Mouse (Mus musculus) embryonic facial prominence, embryonic 14.5 days (tissue): Measurements from ENCODE around the gene Ubac2. TPM values are rescaled to one million over a fixed set of nuclear protein-coding genes. Genes with fewer than 3 reads are reported as not detected.

ENCODE experiments used
- ATAC-seq: fragments of 200-750 bp; cut with Nextera tagmentation; 2 replicates; pipeline ENCODE4 v1.8.0; 2017; ENCODE audit warnings: low read depth, moderate number of reproducible peaks, moderate TSS enrichment
- DNase-seq: peaks from one replicate; pipeline ENCODE4 v3.0.0-alpha.2; 2015; ENCODE audit warnings: low spot score
- H3K27ac ChIP-seq: fragments of 300-500 bp; sonication (generic); replicated peaks from 2 replicates; pipeline ENCODE4 v1.5.1; 2014; ENCODE audit warnings: low read depth, mild to moderate bottlenecking, low read length, moderate library complexity
- H3K27me3 ChIP-seq: fragments of 300-500 bp; sonication (generic); replicated peaks from 2 replicates; pipeline ENCODE4 v1.6.1; 2014; ENCODE audit warnings: low read length; ENCODE audit not compliant: control insufficient read depth, insufficient read depth
- H3K36me3 ChIP-seq: fragments of 300-500 bp; sonication (generic); 2 replicates; pipeline ENCODE4 v1.6.1; 2014; ENCODE audit warnings: low read length, mixed read lengths; ENCODE audit not compliant: control insufficient read depth, insufficient read depth
- H3K4me1 ChIP-seq: fragments of 300-500 bp; sonication (generic); 2 replicates; pipeline ENCODE4 v1.6.1; 2014; ENCODE audit warnings: antibody characterized with exemption, low read length; ENCODE audit not compliant: control insufficient read depth, insufficient read depth
- H3K4me2 ChIP-seq: fragments of 300-500 bp; sonication (generic); 2 replicates; pipeline ENCODE4 v1.6.1; 2014; ENCODE audit warnings: low read depth, mild to moderate bottlenecking, low read length, moderate library complexity, mixed read lengths
- H3K4me3 ChIP-seq: fragments of 300-500 bp; sonication (generic); 2 replicates; pipeline ENCODE4 v1.5.1; 2014; ENCODE audit warnings: low read depth, mild to moderate bottlenecking, low read length
- H3K9ac ChIP-seq: fragments of 300-500 bp; sonication (generic); 2 replicates; pipeline ENCODE4 v1.6.1; 2014; ENCODE audit warnings: low read depth, mild to moderate bottlenecking, low read length, moderate library complexity, mixed read lengths
- H3K9me3 ChIP-seq: fragments of 300-500 bp; sonication (generic); 2 replicates; pipeline ENCODE4 v1.6.1; 2016; ENCODE audit warnings: low read length; ENCODE audit not compliant: control insufficient read depth
- WGBS: fragments of 180-500 bp; shearing (Covaris S2); extraction: QIAGEN DNeasy Blood & Tissue Kit; methylation state at CpG from one replicate; pipeline ENCODE4 v1.1.7; 2014; 5-methylcytosine and 5-hydroxymethylcytosine counted together
- polyA plus RNA-seq: library from polyadenylated mRNA; unstranded; fragments of >200 nt; fragmentation: Nextera tagmentation; extraction: Ambion mirVana; gene quantifications from 2 replicates; pipeline ENCODE4 v1.2.1, GENCODE M21; 2014

The Ubac2 gene
- polyA plus RNA-seq, 1 experiment from 2014 or later, result 60.1 TPM

DNA sequence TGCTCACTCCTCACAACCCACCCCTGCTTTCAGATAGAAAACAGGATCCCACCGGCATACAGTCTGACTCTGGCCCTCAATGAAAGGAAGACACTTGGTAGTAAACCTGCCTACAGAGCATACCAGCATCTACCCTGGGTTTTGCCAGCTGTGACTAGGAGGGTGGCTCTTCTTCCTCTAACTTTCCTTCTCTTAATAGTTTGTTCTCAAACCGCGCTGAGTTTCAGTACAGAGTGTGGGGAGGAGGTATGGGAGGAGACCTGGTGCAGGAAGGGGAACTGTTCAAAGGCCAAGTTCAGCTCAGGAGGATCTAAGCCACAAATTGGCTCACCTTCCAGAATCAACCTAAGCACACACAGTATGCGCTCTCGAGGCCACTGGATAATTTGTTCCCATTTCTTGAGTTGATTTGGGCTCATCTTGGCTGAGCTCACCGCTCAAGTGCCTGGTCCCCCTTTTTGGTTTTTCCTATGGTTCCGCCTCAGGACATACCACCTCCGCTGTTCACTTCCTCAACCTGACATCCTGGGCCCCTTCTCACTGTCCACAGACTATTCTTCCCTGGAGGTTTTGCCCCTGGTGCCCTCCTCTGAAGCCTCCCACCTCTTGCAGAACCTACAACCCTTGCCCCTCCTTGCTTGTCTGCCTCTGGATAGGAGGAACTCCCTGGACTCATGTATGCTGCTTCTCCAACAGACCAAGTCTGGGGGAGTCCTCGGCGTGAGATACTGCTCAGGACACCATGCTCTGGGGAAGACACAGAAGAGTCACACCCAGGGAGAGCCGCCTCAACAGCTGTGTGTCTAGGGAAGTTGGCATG is 150.7 kb downstream of the Ubac2 start:
- Histone ChIP-seq H3K4me3 (no peak overlapping the region), H3K27ac (no peak overlapping the region), H3K4me2 (no peak overlapping the region), H3K9ac (no peak overlapping the region), H3K27me3 (no peaks in the 10 kb centered on the region), H3K9me3 (no peaks in the 10 kb centered on the region), H3K4me1 (no peaks in the 10 kb centered on the region), H3K36me3 (no peaks in the 10 kb centered on the region)
- 89% methylated on average over 11 of the region's 11 CpGs for WGBS
- no peak for DNase-seq
- peak; percentile 4; the same call in 1 of the 2 replicates for ATAC-seq

GRCm38 (mm10) chr14:122029851-122030250 is 151.4 kb downstream of the Ubac2 start:
- no peak for DNase-seq
- Histone ChIP-seq H3K36me3 (no peaks in the 10 kb centered on the region), H3K9ac (no peak overlapping the region), H3K27ac (no peak overlapping the region), H3K27me3 (no peaks in the 10 kb centered on the region), H3K4me2 (no peak overlapping the region), H3K4me1 (no peaks in the 10 kb centered on the region), H3K9me3 (no peaks in the 10 kb centered on the region), H3K4me3 (no peak overlapping the region)
- 93% methylated on average over 4 of the region's 4 CpGs for WGBS
- no peak for ATAC-seq

GRCm38 (mm10) chr14:122032045-122032444 is 153.6 kb downstream of the Ubac2 start:
- H3K4me2 ChIP-seq, result no peak overlapping the region
- H3K36me3 ChIP-seq, result no peaks in the 10 kb centered on the region
- no peaks in the 10 kb centered on the region for H3K9me3 ChIP-seq
- no peak for DNase-seq
- no peak overlapping the region for H3K9ac ChIP-seq
- ATAC-seq, result no peak
- 80% methylated on average over 2 of the region's 2 CpGs for WGBS
- no peaks in the 10 kb centered on the region for H3K27me3 ChIP-seq
- H3K4me1 ChIP-seq, result no peaks in the 10 kb centered on the region
- no peak overlapping the region for H3K27ac ChIP-seq
- no peak overlapping the region for H3K4me3 ChIP-seq

GRCm38 (mm10) chr14:122034451-122034850 is 156.0 kb downstream of the Ubac2 start, which contains the start of gene Timm8a2:
Gene Timm8a2 (plus strand): TSS chr14:122034674.
- DNase-seq (no peak), ATAC-seq (no peak)
- H3K36me3 ChIP-seq, result no peaks in the 10 kb centered on the region
- no peaks in the 10 kb centered on the region for H3K27me3 ChIP-seq
- no peak within 1 kb of the TSS for H3K4me3 ChIP-seq
- no peak within 1 kb of the TSS for H3K9ac ChIP-seq
- no peaks in the 10 kb centered on the region for H3K9me3 ChIP-seq
- no peak within 1 kb of the TSS for H3K4me2 ChIP-seq
- H3K4me1 ChIP-seq, result no peaks in the 10 kb centered on the region
- H3K27ac ChIP-seq, result no peak within 1 kb of the TSS
- WGBS, result 84% methylated on average over 11 of the region's 13 CpGs

DNA sequence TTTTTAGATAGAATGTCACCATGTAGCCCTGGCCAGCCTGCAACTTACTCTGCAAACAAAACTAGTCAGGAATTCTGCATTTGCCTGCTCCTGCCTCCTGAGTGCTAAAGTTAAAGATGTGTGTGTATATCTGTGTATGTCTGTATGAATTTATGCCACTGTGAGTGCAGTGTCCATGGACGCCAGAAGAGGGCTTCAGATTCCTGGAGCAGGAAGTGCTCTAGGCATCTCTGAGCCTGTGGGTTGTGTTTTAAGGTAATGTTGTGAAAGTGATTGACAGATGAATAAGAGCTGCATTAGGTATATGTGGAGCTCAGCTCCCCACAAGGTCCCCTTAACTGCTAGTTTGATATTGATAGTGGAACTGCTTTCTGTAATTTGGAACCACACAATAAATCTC is 156.8 kb downstream of the Ubac2 start:
- no peak overlapping the region for H3K4me3 ChIP-seq

DNA sequence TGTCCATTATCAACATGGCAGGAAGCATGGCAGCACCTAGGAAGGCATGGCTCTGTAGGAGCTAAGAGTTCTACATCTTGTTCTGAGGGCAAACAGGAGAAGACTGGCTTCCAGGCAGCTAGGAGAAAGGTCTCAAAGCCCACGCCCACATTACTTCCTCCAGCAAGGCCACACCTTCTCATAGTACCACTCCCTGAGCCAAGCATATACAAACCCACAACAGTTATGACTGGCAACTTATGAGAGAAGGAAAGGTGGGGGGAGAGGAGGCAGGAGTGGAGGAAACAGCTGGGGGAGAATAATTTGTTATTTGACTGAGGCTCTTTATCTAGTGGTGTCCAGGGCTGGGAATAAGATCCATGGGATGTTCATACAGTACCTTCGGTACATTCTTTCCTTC is 157.4 kb downstream of the Ubac2 start:
- no peak overlapping the region for H3K4me2 ChIP-seq
- 81% methylated on average over 2 of the region's 2 CpGs for WGBS
- H3K36me3 ChIP-seq, result no peaks in the 10 kb centered on the region
- no peaks in the 10 kb centered on the region for H3K9me3 ChIP-seq
- H3K4me3 ChIP-seq, result no peak overlapping the region
- no peak overlapping the region for H3K9ac ChIP-seq
- H3K4me1 ChIP-seq, result no peaks in the 10 kb centered on the region
- no peak overlapping the region for H3K27ac ChIP-seq
- H3K27me3 ChIP-seq, result no peaks in the 10 kb centered on the region
- DNase-seq (no peak), ATAC-seq (no peak)

More for the DNA sequence above, 156.8 kb downstream of the Ubac2 start:
- 94% methylated on average over 1 of the region's 1 CpGs for WGBS
- Histone ChIP-seq H3K4me1 (no peaks in the 10 kb centered on the region), H3K9ac (no peak overlapping the region), H3K27me3 (no peaks in the 10 kb centered on the region), H3K9me3 (no peaks in the 10 kb centered on the region), H3K36me3 (no peaks in the 10 kb centered on the region), H3K4me2 (no peak overlapping the region), H3K27ac (no peak overlapping the region)
- DNase-seq, result no peak
- ATAC-seq, result no peak

DNA sequence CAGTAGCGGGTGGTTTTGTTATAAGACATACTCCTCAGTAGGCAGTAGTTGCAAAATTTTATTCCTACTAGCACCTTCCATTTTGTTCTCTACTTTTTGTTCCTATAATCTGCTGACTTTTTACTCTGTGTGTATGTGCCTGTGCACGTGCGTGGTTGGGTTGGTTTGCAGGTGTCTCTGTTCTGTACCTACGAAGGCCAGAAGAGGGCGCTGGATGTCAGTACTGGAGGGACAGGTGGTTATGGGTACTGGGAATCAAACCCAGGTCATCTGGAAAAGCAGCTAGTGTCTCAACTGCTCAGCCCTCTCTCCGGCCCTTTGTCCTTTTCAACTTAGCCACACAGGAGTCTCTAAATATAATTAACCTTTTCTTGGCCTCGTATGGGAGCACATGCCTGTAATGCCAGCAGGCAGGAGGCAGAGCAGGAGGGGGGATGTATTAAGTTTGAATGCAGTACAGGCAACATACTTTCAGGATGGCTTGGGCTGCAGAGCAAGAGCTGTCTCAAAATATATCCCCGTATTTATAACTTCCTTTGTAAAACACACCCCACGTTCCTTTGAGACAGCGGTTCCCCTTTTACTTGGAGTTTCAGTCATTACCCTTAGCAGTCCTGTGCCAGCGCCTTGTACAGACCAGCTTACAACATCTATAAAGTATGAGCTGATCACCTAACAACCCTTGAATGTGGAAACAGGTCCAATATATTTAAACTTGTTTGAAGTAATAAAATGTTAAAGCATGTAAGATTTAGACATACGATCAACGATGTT is 160.6 kb downstream of the Ubac2 start:
- no peaks in the 10 kb centered on the region for H3K4me1 ChIP-seq
- DNase-seq (no peak), ATAC-seq (no peak)
- WGBS, result 77% methylated on average over 13 of the region's 13 CpGs
- H3K27ac ChIP-seq, result no peak overlapping the region
- H3K9ac ChIP-seq, result no peak overlapping the region
- no peaks in the 10 kb centered on the region for H3K9me3 ChIP-seq
- no peaks in the 10 kb centered on the region for H3K36me3 ChIP-seq
- no peak overlapping the region for H3K4me3 ChIP-seq
- H3K4me2 ChIP-seq, result no peak overlapping the region
- H3K27me3 ChIP-seq, result no peaks in the 10 kb centered on the region

GRCm38 (mm10) chr14:122041413-122041825 is 163.0 kb downstream of the Ubac2 start:
- Histone ChIP-seq H3K4me3 (no peak overlapping the region), H3K4me2 (no peak overlapping the region), H3K4me1 (no peaks in the 10 kb centered on the region), H3K36me3 (no peaks in the 10 kb centered on the region), H3K9ac (no peak overlapping the region), H3K27ac (no peak overlapping the region), H3K27me3 (no peaks in the 10 kb centered on the region), H3K9me3 (no peaks in the 10 kb centered on the region)
- DNase-seq (no peak), ATAC-seq (no peak)
- WGBS, result 93% methylated on average over 3 of the region's 3 CpGs
